Comparison of ENCODE assay signal across 28 mouse cellular contexts in the genomic region with DNA sequence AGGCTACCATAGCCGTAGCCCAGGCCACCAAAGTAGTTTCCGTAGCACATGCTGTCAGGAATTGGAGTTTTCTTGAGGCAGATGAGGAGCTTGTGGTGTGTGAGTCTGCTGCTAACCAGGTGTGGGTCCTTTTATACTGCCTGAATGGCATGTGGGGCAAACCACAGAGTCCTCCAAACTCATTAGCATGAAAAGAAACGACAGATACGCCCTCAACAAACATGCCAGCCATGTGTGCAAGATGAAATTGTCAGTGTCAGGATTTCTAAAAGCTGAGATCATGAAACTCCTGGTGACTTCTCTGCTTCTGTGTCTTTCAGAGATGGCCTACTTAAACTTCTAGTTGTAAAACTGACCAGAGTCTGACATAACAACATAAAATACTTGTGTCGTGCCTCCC. TPM values are rescaled to one million over a fixed set of nuclear protein-coding genes. Genes with fewer than 3 reads are reported as not detected.
"Had no signal": no experiment of that assay in that cellular context is flagged by ENCODE, and none has a peak within 500 bp of the region (broad histone marks: within the 10 kb centered on the region; RNA-seq: fewer than 3 reads in every experiment).

A gene (minus strand): TSS at position 101 of the 400 bp plus-strand sequence.

- H3K27ac ChIP-seq: liver, embryonic 13.5 days; liver, embryonic 15.5 days; lung, embryonic 15.5 days; macrophage; midbrain, embryonic 13.5 days; midbrain, embryonic 15.5 days; neural tube, embryonic 12.5 days had no signal

- H3K4me1 ChIP-seq: liver, embryonic 13.5 days; liver, embryonic 15.5 days; lung, embryonic 15.5 days; midbrain, embryonic 13.5 days; midbrain, embryonic 15.5 days; neural tube, embryonic 12.5 days had no signal

- ATAC-seq: liver, postnatal 0 days; lung, postnatal 0 days; midbrain, embryonic 13.5 days; midbrain, embryonic 15.5 days had no signal

- DNase-seq: liver, embryonic 13.5 days; liver, postnatal 0 days; lung, adult 2 months; lung, postnatal 14 days; lung, postnatal 36 days; retina, postnatal 1 day; right cerebral cortex, postnatal 14 days; spleen, adult 18-20 months; thymus, adult 18-20 months; thymus, postnatal 14 days; thymus, postnatal 36 days had no signal

- H3K27me3 ChIP-seq: liver, embryonic 13.5 days; liver, embryonic 15.5 days; lung, embryonic 15.5 days; midbrain, embryonic 13.5 days; midbrain, embryonic 15.5 days; neural tube, embryonic 12.5 days had no signal

- H3K4me3 ChIP-seq: liver, embryonic 13.5 days; liver, embryonic 15.5 days; lung, embryonic 15.5 days; midbrain, embryonic 13.5 days; midbrain, embryonic 15.5 days; neural tube, embryonic 12.5 days had no signal

- H3K36me3 ChIP-seq: liver, embryonic 13.5 days; liver, embryonic 15.5 days; lung, embryonic 15.5 days; midbrain, embryonic 13.5 days; midbrain, embryonic 15.5 days; neural tube, embryonic 12.5 days had no signal

- H3K9me3 ChIP-seq: liver, embryonic 13.5 days; lung, embryonic 15.5 days; midbrain, embryonic 13.5 days; midbrain, embryonic 15.5 days; neural tube, embryonic 12.5 days had no signal

- H3K9ac ChIP-seq: liver, embryonic 13.5 days; liver, embryonic 15.5 days; liver, postnatal 0 days; lung, embryonic 15.5 days; midbrain, embryonic 13.5 days; midbrain, embryonic 15.5 days; neural tube, embryonic 12.5 days had no signal

RNA-seq across cellular contexts. Expression of the gene that starts here (rescaled TPM):
- total RNA-seq: megakaryocyte progenitor cell, adult 5-6 weeks; midbrain, postnatal 0 days; monocyte, adult 5-6 weeks; neutrophil, adult 5-6 weeks had no signal
- polyA plus RNA-seq: liver, embryonic 13.5 days; liver, embryonic 15.5 days; liver, postnatal 0 days; lung, adult 2 months; lung, embryonic 15.5 days; lung, postnatal 0 days; macrophage; midbrain, embryonic 11.5 days; midbrain, embryonic 13.5 days; midbrain, embryonic 15.5 days; midbrain, postnatal 0 days; neural tube, embryonic 12.5 days; neural tube, embryonic 14.5 days; small intestine, adult 2 months; stomach, embryonic 14.5 days; stomach, embryonic 16.5 days; thymus, postnatal 0 days had no signal
